Mouse (Mus musculus) stomach, postnatal 0 days (tissue): ENCODE measurements around the gene Ascl4. TPM values are rescaled to one million over a fixed set of nuclear protein-coding genes. Genes with fewer than 3 reads are reported as not detected.
A peak's percentile ranks its signal among the peaks of the same experiment; 100 is the strongest.

Experiments used
- ATAC-seq: fragments of 200-750 bp; cut with Nextera tagmentation; 2 replicates; pipeline ENCODE4 v1.8.0; 2017; ENCODE audit not compliant: low FRiP score, low TSS enrichment
- DNase-seq: peaks from one replicate; pipeline ENCODE4 v3.0.0-alpha.2; 2016; ENCODE audit warnings: low spot score
- H3K27ac ChIP-seq: fragments of 300-500 bp; sonication (generic); replicated peaks from 2 replicates; pipeline ENCODE4 v1.5.1; 2014; ENCODE audit warnings: mild to moderate bottlenecking, control low read depth
- H3K27me3 ChIP-seq: fragments of 300-500 bp; sonication (generic); 2 replicates; pipeline ENCODE4 v1.6.1; 2014; ENCODE audit warnings: low read length; ENCODE audit not compliant: control insufficient read depth, insufficient read depth
- H3K36me3 ChIP-seq: fragments of 300-500 bp; sonication (generic); 2 replicates; pipeline ENCODE4 v1.6.1; 2014; ENCODE audit warnings: low read length, mixed read lengths; ENCODE audit not compliant: control insufficient read depth, insufficient read depth
- H3K4me1 ChIP-seq: fragments of 300-500 bp; sonication (generic); replicated peaks from 2 replicates; pipeline ENCODE4 v1.6.1; 2014; ENCODE audit warnings: antibody characterized with exemption; ENCODE audit not compliant: control insufficient read depth, insufficient read depth
- H3K4me2 ChIP-seq: fragments of 300-500 bp; sonication (generic); replicated peaks from 2 replicates; pipeline ENCODE4 v1.6.1; 2014; ENCODE audit warnings: low read depth, mild to moderate bottlenecking, control low read depth, moderate library complexity
- H3K4me3 ChIP-seq: fragments of 300-500 bp; sonication (generic); 2 replicates; pipeline ENCODE4 v1.5.1; 2014; ENCODE audit warnings: low read depth, low read length, control low read depth
- H3K9ac ChIP-seq: fragments of 300-500 bp; sonication (generic); 2 replicates; pipeline ENCODE4 v1.6.1; 2014; ENCODE audit warnings: mild to moderate bottlenecking, low read length, control low read depth, mixed read lengths
- H3K9me3 ChIP-seq: fragments of 300-500 bp; sonication (generic); 2 replicates; pipeline ENCODE4 v1.6.1; 2016; ENCODE audit warnings: low read length; ENCODE audit not compliant: control insufficient read depth
- CTCF ChIP-seq: IDR thresholded peaks from 2 replicates; pipeline ENCODE4 v1.5.1; 2016; ENCODE audit warnings: antibody characterized with exemption, low read depth, mild to moderate bottlenecking, moderate library complexity
- EP300 ChIP-seq: optimal IDR thresholded peaks from 2 replicates; pipeline ENCODE3; 2016; ENCODE audit warnings: antibody characterized with exemption
- WGBS: fragments of 180-500 bp; shearing (Covaris S2); extraction: QIAGEN DNeasy Blood & Tissue Kit; methylation state at CpG from one replicate; pipeline ENCODE4 v1.1.7; 2014; 5-methylcytosine and 5-hydroxymethylcytosine counted together
- polyA plus RNA-seq: library from polyadenylated mRNA; unstranded; fragments of >200 nt; fragmentation: Nextera tagmentation; extraction: Ambion mirVana; gene quantifications from 2 replicates; pipeline ENCODE4 v1.2.1, GENCODE M21; 2015

Gene Ascl4
- 0.30 and 0.52 TPM in 2 replicates for polyA plus RNA-seq

- DNase-seq (peak; percentile 22), ATAC-seq (no peak)
- no peaks in the 10 kb centered on the region for H3K36me3 ChIP-seq
- WGBS = 1% methylated on average over 23 of the region's 23 CpGs
- H3K9ac ChIP-seq = peak within 1 kb of the TSS; percentile 45
- 0 out of 2 replicates have a peak, but pooled peaks cover 2% of the 10 kb centered on the region for H3K4me1 ChIP-seq
- H3K4me3 ChIP-seq = peak within 1 kb of the TSS; percentile 50
- peak; percentile 31; the same call in 1 of the 2 replicates for TF ChIP-seq CTCF
- TF ChIP-seq EP300 = no peak
- H3K4me2 ChIP-seq = peak within 1 kb of the TSS; percentile 91
- no peaks in the 10 kb centered on the region for H3K27me3 ChIP-seq
- H3K27ac ChIP-seq = peak within 1 kb of the TSS; percentile 45; the same call in 1 of the 2 replicates
- H3K9me3 ChIP-seq = no peaks in the 10 kb centered on the region
These were observed at the start of gene Ascl4 for GRCm38 (mm10) chr10:85927676-85928445. TSS of gene Ascl4 (plus strand) at chr10:85927681.

GRCm38 (mm10) chr10:85879886-85880486 lies 47.5 kb upstream of the Ascl4 start:
- H3K9ac ChIP-seq = no peak overlapping the region
- H3K4me1 ChIP-seq = no peaks in the 10 kb centered on the region
- H3K9me3 ChIP-seq = no peaks in the 10 kb centered on the region
- peaks cover 40% of the 10 kb centered on the region for H3K36me3 ChIP-seq
- no peaks in the 10 kb centered on the region for H3K27me3 ChIP-seq
- ATAC-seq = no peak
- 81% methylated on average over 8 of the region's 8 CpGs for WGBS
- DNase-seq = no peak
- H3K27ac ChIP-seq = no peak overlapping the region
- no peak overlapping the region for H3K4me3 ChIP-seq
- H3K4me2 ChIP-seq = no peak overlapping the region
- TF ChIP-seq CTCF (no peak), EP300 (no peak)

- peak; percentile 74 for TF ChIP-seq CTCF
- TF ChIP-seq EP300 = no peak
- H3K4me3 ChIP-seq = peak within 1 kb of the TSS; percentile 88
- ATAC-seq (peak; percentile 100), DNase-seq (peak; percentile 99)
- no peaks in the 10 kb centered on the region for H3K4me1 ChIP-seq
- WGBS = under 1% methylated on average over 82 of the region's 90 CpGs
- peaks cover 8% of the 10 kb centered on the region for H3K36me3 ChIP-seq
- H3K27me3 ChIP-seq = no peaks in the 10 kb centered on the region
- H3K9me3 ChIP-seq = no peaks in the 10 kb centered on the region
- H3K27ac ChIP-seq = peak within 1 kb of the TSS; percentile 93
- H3K4me2 ChIP-seq = peak within 1 kb of the TSS; percentile 85
- H3K9ac ChIP-seq = peak within 1 kb of the TSS; percentile 87
These were observed 10.8 kb upstream of the Ascl4 start, which contains the start of gene Prdm4 for GRCm38 (mm10) chr10:85916498-85917309. TSS of gene Prdm4 (minus strand) at chr10:85917142.

GRCm38 (mm10) chr10:85928499-85929207 lies 1.2 kb downstream of the Ascl4 start:
- Histone ChIP-seq H3K4me3 (peak overlapping the region; percentile 50), H3K9ac (peak overlapping the region; percentile 45), H3K4me1 (0 out of 2 replicates have a peak, but pooled peaks cover 2% of the 10 kb centered on the region), H3K9me3 (no peaks in the 10 kb centered on the region), H3K27ac (peak overlapping the region; percentile 45; the same call in 1 of the 2 replicates), H3K27me3 (no peaks in the 10 kb centered on the region), H3K36me3 (no peaks in the 10 kb centered on the region), H3K4me2 (peak overlapping the region; percentile 91)
- ATAC-seq (peak; percentile 90), DNase-seq (peak; percentile 83)
- TF ChIP-seq EP300 = no peak
- TF ChIP-seq CTCF = peak; percentile 67
- WGBS = under 1% methylated on average over 63 of the region's 63 CpGs

- ATAC-seq (no peak), DNase-seq (no peak)
- H3K9me3 ChIP-seq = no peaks in the 10 kb centered on the region
- no peak overlapping the region for H3K27ac ChIP-seq
- H3K27me3 ChIP-seq = no peaks in the 10 kb centered on the region
- 0 out of 2 replicates have a peak, but pooled peaks cover 2% of the 10 kb centered on the region for H3K4me1 ChIP-seq
- TF ChIP-seq CTCF = no peak
- TF ChIP-seq EP300 = no peak
- no peak overlapping the region for H3K9ac ChIP-seq
- H3K36me3 ChIP-seq = no peaks in the 10 kb centered on the region
- no peak overlapping the region for H3K4me3 ChIP-seq
- H3K4me2 ChIP-seq = no peak overlapping the region
- WGBS = 43% methylated on average over 11 of the region's 11 CpGs
These were observed 1.7 kb downstream of the Ascl4 start for GRCm38 (mm10) chr10:85929208-85929591.
